Mouse (Mus musculus): ENCODE data around the gene Plek2.

DNA sequence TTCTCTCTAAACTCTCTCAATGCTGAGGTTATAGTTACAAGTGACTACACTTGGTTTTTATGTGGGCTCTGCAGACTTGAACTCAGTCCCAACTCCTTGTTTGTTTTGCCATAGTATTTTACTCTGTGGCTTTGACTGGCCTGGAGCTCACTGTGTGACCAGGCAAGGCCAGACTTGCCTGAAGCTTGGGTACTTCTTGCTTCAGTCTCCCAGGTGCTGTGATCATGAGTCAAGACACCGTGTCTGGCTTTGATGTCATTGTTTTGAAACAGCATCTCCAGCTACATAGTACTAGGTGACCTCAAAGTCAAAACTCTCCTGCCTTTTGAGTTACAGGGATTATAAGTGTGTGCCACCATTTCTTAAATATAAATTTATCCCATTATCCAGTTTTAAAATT, 23.1 kb upstream of the Plek2 start:
- TF ChIP-seq POLR2A (IDR thresholded peaks at IDR 0.05; ENCODE audit: low read depth, low read length) (no peak), CTCF (conservative IDR thresholded peaks at IDR 0.05; ENCODE audit: insufficient read depth, insufficient read length, low read depth, low read length) (no peak)
